Mouse (Mus musculus): ENCODE measurements around the gene Tsc1.

Gene Tsc1

DNA sequence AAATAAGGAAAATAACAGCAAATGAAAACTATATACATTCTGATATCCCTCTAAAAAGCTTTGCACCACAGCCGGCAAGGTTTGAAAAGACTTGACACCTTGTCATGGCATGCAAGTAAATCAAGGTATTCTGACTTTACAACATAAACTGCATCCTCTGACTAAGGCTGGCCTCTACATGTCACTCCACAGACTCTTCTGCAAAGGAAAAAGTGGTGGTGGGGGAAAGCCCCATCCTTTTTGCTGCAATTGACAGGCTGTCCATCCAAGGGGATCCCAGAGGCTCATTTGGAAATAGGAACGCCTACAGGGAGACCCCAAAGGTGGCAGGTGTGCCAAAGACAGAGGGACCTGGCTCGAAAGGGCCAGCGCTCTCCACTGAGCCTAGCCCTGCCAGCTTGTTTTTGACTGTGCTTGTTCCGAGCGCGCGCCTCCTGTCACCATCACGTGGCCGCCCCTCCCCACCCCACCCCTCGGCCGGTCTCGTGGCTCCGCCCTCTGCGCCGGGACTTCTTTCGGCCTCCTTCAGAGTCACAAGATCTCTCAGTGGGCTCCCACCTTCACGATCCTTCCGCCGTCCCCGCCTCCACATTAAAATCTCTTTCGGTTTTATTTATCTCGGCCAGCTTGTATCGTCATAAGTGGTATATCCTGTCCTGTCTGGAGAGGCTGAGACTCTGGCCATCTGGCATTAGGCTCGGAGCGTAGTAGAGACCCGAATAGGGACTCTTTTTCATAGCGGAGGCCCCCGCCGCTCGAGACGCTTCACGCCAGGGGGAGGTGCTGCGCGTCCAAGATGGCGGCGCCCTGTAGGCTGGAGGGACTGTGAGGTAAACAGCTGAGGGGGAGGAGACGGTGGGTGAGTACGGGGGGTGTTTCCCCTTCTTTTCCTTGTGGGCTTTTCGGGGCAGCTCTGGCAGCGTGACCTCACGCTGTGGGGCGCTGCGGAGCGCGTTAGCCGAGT, at the start of gene Tsc1:
TSS of gene Tsc1 (plus strand) at position 768 of the 964 bp plus-strand sequence.
- DNase-seq (ENCODE audit: low spot score), result peak; percentile 93

DNA sequence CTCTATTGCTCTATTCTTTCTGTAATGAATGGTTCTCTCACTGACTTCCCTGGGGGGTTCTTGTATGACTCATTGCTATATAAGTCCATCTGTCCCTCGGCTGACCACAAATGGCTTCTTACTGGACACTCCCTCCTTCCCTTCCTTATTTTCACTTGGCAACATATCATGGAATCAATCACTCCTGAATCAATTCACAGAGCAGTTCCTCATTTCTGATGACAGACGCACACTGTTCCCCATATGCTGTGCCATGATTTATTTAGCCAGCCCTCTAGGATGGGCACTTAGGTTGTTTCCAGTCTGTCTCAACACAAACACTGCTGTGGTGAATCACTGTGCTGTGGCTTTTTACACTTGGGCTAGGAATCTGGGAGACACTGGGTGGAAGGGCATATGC, 49.5 kb upstream of the Tsc1 start:
- DNase-seq (ENCODE audit: low spot score), result no peak

DNA sequence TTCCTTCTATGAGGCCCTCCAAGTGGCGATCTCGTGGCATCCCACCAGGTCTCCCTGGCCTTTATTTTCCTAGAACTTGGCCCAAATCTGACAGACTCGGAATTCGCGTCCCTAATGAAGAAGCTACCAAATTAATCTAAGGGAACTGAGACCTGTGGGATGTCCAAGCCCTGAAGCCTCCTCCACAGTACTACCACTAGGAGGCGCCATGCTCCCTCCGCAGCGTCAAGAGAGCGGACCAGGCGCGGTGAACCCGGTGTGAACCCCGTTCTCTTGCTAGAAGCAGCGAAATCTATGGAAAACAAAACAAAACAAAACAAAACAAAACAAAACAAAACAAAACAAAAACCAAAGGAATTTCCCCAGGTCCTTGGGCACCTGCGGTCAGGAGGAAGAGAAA, 48.2 kb upstream of the Tsc1 start:
- peak; percentile 65 for DNase-seq (ENCODE audit: low spot score)

DNA sequence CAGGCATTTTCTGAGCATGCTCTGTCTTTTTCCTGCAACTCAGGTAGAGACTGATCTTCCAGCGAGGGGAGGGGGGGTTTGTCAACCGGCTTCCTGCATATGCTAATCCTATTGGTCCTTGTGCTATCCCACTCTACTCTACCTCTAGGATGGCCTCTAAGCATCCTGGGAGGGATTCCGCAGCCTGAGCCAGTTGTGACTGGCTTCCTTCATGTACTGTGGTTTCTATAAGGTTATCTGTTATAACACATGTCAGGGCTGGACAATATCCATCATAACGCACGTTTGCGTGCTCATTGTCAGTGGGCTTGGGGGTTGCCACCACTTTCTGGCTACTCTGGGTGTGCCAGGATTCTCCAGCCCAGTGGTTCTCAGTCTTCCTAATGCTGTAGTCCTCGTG, 45.0 kb upstream of the Tsc1 start:
- DNase-seq (ENCODE audit: low spot score), result no peak

DNA sequence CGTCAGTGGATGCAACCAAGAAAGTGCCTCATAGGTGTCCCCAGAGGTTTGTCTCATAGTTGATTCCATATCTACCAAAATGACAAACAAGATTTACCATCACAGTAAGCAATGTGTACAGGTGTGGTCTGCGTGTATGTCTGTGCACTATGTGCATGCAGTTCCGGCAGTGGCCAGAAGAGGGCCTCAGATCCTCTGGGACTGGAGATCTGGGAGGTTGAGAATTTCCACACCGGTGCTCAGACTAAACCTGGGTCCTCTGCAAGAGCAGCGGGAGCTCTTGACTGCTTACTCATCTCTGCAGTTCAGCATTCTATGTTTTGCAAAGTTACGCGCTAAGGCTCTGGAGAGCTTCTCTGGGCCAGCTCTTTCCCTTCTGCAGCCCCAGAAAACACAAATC, 44.0 kb upstream of the Tsc1 start:
- DNase-seq (ENCODE audit: low spot score), result no peak

DNA sequence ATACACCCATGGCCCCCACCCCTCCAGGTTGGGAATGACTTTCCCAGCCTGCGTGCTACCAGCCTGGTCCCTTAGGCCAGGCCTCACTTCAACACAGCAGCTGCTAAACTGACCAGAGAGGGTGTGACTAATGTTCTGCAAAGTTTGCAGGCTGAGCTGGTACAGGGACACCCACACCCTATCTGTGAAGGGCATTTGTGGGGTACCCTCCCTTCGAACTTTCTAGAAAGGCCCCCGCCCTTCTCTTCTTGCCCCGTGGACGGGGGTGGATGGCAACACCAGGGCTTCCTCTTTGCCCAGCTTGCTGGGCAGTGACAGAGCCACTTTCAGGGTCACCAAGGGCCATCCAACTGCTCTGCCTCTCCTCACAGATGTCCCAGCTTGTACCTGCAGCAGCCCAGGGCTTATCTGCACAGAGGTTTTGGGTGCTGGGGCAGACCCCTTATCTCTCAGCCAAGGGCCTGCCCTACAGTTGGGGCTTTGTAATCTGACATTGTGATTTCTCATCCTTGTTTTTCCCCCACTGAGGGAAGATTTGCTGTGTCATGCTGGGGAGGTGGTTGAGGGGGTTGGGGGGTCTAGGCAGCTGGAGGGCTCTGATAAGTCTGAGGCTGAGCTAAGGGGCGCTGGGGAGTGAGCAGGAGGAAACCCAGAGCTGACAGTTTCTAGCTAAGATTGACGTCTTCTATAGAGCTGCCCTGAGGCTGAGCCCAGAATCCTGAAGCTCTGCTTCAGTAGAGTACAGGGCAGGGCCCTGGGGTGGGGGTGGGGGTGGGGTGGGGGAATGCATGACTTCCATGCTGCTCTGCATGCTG, 43.1 kb upstream of the Tsc1 start:
- no peak for DNase-seq (ENCODE audit: low spot score)

GRCm38 (mm10) chr2:28598692-28599568, 42.1 kb upstream of the Tsc1 start:
- no peak for DNase-seq (ENCODE audit: low spot score)

DNA sequence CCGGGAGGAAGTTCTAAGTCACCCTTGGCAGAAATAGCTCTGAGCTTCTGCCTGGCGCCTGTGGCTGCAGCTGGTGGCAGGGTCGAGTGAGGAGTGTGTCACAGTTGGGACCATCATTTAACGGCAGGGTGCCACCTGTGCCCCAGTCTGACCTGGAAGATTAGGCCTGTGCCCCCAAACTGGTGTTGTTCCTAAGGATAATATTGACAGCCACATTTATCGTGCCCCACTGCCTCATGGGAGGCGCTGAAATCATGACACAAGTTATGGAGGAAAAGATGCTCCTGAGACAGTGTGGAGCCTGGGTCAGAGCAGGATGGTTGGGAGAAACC, 41.5 kb upstream of the Tsc1 start:
- DNase-seq (ENCODE audit: low spot score), result no peak

DNA sequence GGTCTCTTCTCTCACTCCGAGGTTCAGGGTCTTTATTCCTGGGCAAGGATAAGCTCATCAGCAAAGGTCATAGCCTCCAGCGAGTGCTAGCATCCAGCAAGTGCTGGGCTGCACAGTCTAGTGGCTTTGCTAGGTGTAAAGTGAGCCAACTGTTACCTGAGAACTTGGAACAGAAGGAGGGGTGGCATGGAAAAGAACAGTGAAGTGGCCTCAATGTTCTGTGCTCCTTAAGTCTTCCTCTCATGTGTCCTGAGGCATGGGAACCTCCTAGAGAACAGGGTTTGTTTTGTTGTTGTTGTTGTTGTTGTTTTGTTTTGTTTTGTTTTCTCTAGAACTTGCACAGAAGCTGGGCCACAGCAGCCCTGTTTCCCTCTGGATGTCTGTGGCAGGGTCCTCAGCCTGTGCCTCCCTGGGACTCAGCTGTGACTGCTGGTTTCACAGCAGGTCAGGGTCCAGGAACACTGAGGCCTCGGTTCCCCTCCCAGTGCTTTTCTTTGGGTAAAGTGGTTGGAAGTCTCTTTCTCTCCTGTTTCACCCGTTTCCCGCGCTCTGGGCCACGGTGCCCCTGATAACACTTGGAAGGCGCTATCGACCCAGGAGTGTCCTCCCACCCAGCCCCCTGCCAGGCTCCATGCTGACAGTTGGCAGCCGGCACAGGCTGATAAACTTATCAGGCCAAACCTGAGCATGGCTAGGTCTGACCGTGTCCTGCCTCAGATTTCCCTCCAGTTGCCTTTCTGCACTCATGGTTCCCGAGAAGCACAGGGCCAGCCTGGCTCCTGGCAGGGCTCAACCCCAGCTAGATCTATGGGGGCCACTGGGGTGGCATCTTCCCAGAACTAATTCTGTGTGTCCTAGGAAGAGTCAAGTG, 39.1 kb upstream of the Tsc1 start:
- DNase-seq (ENCODE audit: low spot score), result no peak

DNA sequence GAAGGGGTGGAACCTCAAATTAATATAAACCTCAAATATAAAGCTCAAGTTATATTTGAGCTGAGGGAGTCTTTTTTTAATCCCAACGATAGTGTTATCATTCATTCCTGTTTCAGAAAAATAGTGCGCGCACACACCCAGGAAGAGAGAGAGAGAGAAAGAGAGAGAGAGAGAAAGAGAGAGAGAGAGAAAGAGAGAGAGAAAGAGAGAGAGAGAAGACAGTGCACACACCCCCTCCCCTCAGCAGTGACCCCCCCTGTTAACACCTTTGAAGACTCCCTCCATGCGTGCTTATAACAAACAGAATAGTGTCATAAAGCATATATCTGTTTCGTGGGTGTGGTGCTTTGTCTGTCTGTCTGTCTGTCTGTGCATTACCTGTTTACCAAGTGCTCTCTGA, 37.5 kb upstream of the Tsc1 start:
- DNase-seq (ENCODE audit: low spot score), result no peak

DNA sequence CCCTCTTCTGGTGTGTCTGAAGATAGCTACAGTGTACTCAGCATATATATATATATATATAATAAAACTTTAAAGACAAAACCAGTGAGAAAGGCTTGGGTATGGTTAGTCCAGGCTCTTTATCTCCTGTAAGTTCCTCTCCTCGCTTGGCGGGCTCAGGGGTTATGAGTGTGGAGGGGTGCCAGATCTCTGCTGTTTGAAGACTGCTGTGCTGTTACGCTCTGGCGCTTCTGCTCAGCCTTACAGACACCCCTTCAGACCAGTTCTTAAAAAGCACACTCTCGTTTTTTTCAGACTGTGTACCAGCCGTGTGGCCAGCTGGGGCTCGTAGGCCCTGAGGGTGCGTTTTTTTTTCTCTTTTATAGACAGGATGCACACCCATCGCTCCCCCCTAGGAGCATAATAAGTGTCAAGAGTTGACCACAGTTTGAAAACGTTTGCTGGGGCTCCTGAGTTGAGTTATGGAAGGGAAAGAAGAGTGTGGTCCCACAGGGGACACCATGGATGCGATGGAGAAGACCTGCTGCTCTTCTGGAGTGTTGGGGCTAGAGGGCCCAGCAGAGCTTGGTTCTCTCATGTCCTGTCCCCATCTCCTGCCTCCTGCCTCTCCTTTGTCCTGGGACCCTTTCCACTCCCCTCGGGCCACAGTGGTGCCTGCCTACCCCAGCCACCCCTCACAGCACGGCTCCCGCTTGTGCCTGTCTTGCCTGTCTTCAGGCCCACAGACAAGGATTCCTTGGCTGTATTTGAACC, 35.1 kb upstream of the Tsc1 start:
- no peak for DNase-seq (ENCODE audit: low spot score)

- no peak for DNase-seq (ENCODE audit: low spot score)
These were observed 34.3 kb upstream of the Tsc1 start for GRCm38 (mm10) chr2:28606601-28607340.

DNA sequence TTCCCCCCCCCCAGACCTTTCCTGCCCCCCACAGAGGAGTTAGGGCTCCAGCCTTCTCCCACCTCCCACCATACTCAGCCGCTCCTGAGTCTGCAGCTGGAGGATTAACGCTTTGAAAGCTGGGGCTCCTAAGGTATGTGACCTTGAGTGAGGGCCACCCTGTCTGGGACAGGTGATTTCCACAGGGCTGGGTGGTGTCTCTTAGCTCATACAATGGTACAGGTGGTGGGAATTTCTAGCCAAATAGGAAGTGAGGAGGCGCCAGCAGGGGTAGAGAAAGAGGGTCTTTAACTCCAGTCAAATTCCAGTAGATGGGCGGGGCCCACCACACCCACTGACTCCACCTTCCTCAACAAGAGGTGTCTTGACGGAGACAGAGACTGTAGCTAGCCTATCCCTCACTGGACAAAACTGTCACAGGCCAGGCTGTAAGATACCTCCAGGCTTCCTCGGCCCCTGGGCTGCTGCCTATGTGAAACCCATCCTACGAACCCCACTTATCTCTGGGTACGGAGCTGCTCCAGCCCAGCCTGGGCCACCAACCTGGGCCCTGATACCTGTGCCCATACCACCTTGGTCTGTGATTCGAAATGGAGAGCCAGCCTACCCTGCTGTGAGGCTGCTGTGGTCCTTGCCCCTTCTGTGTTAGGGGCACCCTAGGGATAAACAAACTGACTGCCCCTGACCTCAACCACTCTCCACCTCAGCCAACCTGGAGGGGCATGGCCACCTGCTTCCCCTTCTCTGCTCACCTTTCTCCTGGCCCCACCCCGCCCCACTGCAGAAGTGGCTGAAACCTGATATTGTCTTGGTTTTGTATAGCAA, 33.5 kb upstream of the Tsc1 start:
- DNase-seq (ENCODE audit: low spot score), result no peak

DNA sequence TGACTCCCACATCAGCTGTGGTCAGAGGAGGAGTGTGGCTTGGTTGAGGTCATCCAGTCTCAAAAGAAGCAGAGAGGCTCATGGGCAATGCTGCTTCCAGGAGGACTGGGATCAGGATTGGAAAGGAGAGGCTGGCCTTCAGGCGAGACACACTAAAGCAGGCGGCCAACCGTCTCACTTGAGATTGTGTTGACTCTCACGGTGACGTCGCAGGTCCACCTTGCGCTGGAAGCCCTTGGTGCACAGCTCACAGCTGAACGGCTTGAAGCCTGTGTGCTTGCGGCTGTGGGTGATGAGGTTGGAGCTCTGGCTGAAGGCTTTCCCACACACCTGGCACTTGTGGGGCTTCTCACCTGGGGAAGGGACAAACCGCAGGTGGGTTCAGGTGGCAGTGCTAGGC, 31.2 kb upstream of the Tsc1 start:
- DNase-seq (ENCODE audit: low spot score), result no peak

- DNase-seq (ENCODE audit: low spot score), result no peak
These were observed 30.2 kb upstream of the Tsc1 start for GRCm38 (mm10) chr2:28610716-28611406.

GRCm38 (mm10) chr2:28611407-28611787, 29.6 kb upstream of the Tsc1 start:
- no peak for DNase-seq (ENCODE audit: low spot score)

GRCm38 (mm10) chr2:28612436-28613063, 28.5 kb upstream of the Tsc1 start:
- no peak for DNase-seq (ENCODE audit: low spot score)

DNA sequence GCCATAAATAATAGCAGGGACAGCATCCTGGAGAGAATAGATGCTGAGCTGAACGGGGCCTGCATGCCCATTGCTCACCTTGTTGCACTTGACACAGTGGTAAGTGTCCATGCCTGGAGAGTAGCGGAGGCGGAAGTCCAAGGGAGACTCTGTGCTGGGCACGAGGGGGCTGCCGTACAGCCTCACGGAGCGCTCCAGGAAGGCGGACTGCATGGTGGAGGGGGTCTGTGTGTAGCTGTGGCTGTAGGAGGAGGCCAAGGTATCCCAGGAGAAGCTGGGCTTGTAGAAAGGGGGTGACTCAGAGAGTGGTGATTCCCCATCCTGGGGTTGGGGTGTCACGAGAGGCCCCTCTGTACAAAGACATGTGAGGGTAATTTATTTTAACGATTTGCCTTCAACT, 27.4 kb upstream of the Tsc1 start:
- no peak for DNase-seq (ENCODE audit: low spot score)
